Mouse (Mus musculus) hindbrain, postnatal 0 days (tissue): Measurements from ENCODE around the gene Ssr2. TPM values are rescaled to one million over a fixed set of nuclear protein-coding genes. Genes with fewer than 3 reads are reported as not detected.

Experiments used
- ATAC-seq: fragments of 200-750 bp; cut with Nextera tagmentation; 2 replicates; pipeline ENCODE4 v1.8.0; 2017; ENCODE audit warnings: mild to moderate bottlenecking, moderate TSS enrichment, moderate library complexity
- DNase-seq: peaks from one replicate; pipeline ENCODE4 v3.0.0-alpha.2; 2015; ENCODE audit warnings: low spot score
- H3K27ac ChIP-seq: fragments of 300-500 bp; sonication (generic); 2 replicates; pipeline ENCODE4 v1.5.1; 2014; ENCODE audit warnings: mild to moderate bottlenecking
- H3K27me3 ChIP-seq: fragments of 300-500 bp; sonication (generic); 2 replicates; pipeline ENCODE4 v1.6.1; 2014; ENCODE audit warnings: low read length, mixed read lengths; ENCODE audit not compliant: insufficient read depth
- H3K36me3 ChIP-seq: fragments of 300-500 bp; sonication (generic); 2 replicates; pipeline ENCODE4 v1.6.1; 2014; ENCODE audit warnings: low read length, mixed read lengths; ENCODE audit not compliant: insufficient read depth
- H3K4me1 ChIP-seq: fragments of 300-500 bp; sonication (generic); 2 replicates; pipeline ENCODE4 v1.6.1; 2014; ENCODE audit warnings: antibody characterized with exemption, low read length, mixed read lengths; ENCODE audit not compliant: insufficient read depth
- H3K4me2 ChIP-seq: fragments of 300-500 bp; sonication (generic); 2 replicates; pipeline ENCODE4 v1.6.1; 2014; ENCODE audit warnings: low read depth, mild to moderate bottlenecking, low read length, moderate library complexity, mixed read lengths
- H3K4me3 ChIP-seq: fragments of 300-500 bp; sonication (generic); 2 replicates; pipeline ENCODE4 v1.5.1; 2014; ENCODE audit warnings: low read length
- H3K9ac ChIP-seq: fragments of 300-500 bp; sonication (generic); replicated peaks from 2 replicates; pipeline ENCODE4 v1.6.1; 2014; ENCODE audit warnings: mild to moderate bottlenecking, low read length, moderate library complexity, mixed read lengths
- H3K9me3 ChIP-seq: fragments of 300-500 bp; sonication (generic); 2 replicates; pipeline ENCODE4 v1.6.1; 2016; ENCODE audit warnings: low read length, mixed read lengths
- CTCF ChIP-seq: IDR thresholded peaks from 2 replicates; pipeline ENCODE4 v1.5.1; 2016; ENCODE audit warnings: antibody characterized with exemption, control low read depth, low read depth
- WGBS: fragments of 180-500 bp; shearing (Covaris S2); extraction: QIAGEN DNeasy Blood & Tissue Kit; methylation state at CpG from one replicate; pipeline ENCODE4 v1.1.7; 2014; 5-methylcytosine and 5-hydroxymethylcytosine counted together
- polyA plus RNA-seq: library from polyadenylated mRNA; unstranded; fragments of >200 nt; fragmentation: Nextera tagmentation; extraction: Ambion mirVana; gene quantifications from 2 replicates; pipeline ENCODE4 v1.2.1, GENCODE M21; 2015
- total RNA-seq: library from RNA; depleted of rRNA; stranded (reverse); fragments of >200 nt; gene quantifications from 2 replicates; pipeline ENCODE4 v1.2.3, GENCODE M21; 2014

The Ssr2 gene
- total and polyA plus RNA-seq, 2 experiments from 2014 or later: 210 to 307 TPM

DNA sequence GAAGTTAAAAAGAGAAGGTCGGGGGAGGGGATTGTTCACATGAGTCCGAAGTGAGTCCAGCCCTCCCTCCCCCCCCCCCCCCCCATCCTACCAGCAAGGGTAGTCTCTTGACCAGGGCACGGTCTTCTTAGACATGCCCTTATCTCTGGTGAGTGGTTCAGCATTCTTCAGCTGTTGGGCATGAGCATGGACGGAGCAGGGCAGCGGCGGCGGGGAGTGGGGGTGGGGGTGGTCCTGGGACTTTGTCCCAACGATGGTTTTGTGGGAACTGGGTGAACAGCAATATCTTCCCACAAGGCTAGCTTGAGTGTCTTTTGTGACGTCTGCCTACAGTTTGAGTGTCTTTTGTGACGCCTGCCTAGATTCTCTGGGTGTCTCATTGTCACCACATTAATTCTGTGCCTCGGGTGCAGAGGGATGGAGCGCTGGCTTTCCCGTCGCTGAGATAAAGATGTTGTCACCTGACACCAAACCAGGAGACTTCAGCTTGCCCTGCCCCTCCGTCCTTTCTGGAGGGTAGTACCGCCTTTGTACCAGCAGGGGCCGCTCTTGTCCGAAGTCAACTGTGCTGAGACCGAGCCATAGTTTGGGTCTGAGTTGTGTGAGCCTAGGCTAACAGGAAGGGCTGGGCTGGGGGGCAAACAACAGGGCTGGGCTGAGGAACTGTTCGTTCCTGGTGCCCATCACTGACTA lies 31.5 kb downstream of the Ssr2 start:
- H3K4me2 ChIP-seq: peak overlapping the region; percentile 63
- DNase-seq (peak; percentile 90), ATAC-seq (peak; percentile 90)
- H3K9ac ChIP-seq: peak overlapping the region; percentile 41
- TF ChIP-seq CTCF: peak; percentile 99
- 0 out of 2 replicates have a peak, but pooled peaks cover 4% of the 10 kb centered on the region for H3K4me1 ChIP-seq
- H3K27me3 ChIP-seq: no peaks in the 10 kb centered on the region
- no peaks in the 10 kb centered on the region for H3K36me3 ChIP-seq
- H3K4me3 ChIP-seq: peak overlapping the region; percentile 30
- no peaks in the 10 kb centered on the region for H3K9me3 ChIP-seq
- 0 out of 2 replicates have a peak overlapping the region, but pooled peaks have one; percentile 15 for H3K27ac ChIP-seq
- 1% methylated on average over 20 of the region's 20 CpGs for WGBS

- H3K9me3 ChIP-seq: no peaks in the 10 kb centered on the region
- TF ChIP-seq CTCF: no peak
- no peaks in the 10 kb centered on the region for H3K27me3 ChIP-seq
- peak; percentile 21 for DNase-seq
- H3K4me1 ChIP-seq: 0 out of 2 replicates have a peak, but pooled peaks cover 4% of the 10 kb centered on the region
- 13% methylated on average over 10 of the region's 10 CpGs for WGBS
- H3K4me3 ChIP-seq: peak overlapping the region; percentile 30; the same call in 1 of the 2 replicates
- H3K9ac ChIP-seq: peak overlapping the region; percentile 37; the same call in 1 of the 2 replicates
- H3K27ac ChIP-seq: no peak overlapping the region
- H3K36me3 ChIP-seq: no peaks in the 10 kb centered on the region
- peak; percentile 72 for ATAC-seq
- H3K4me2 ChIP-seq: peak overlapping the region; percentile 63
Observed at GRCm38 (mm10) chr3:88607758-88608138, 32.1 kb downstream of the Ssr2 start.

DNA sequence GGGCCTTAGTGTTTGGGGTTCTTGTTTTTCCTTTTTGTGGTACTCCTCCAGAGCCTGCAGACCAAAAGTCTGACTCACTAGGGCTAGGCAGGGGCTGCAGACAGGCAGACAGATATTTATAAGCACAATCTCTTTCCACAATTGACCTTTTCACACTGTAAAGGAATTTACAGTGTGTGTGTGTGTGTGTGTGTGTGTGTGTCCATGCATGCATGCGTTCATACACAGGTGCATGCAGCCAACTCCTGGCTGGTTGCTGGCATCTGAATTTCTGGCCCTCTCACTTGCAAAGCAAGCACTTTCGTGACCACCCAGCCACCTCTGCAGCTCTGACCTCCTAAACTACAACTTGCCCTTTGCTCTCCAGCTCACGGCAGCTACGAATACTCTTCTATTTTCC lies 33.4 kb downstream of the Ssr2 start:
- DNase-seq: no peak
- Histone ChIP-seq H3K4me2 (no peak overlapping the region), H3K4me1 (0 out of 2 replicates have a peak, but pooled peaks cover 4% of the 10 kb centered on the region), H3K9ac (no peak overlapping the region), H3K9me3 (no peaks in the 10 kb centered on the region), H3K36me3 (no peaks in the 10 kb centered on the region), H3K27ac (no peak overlapping the region), H3K27me3 (no peaks in the 10 kb centered on the region), H3K4me3 (no peak overlapping the region)
- no peak for TF ChIP-seq CTCF
- ATAC-seq: no peak
- 77% methylated on average over 4 of the region's 4 CpGs for WGBS

- no peaks in the 10 kb centered on the region for H3K27me3 ChIP-seq
- H3K4me3 ChIP-seq: no peak overlapping the region
- no peak for ATAC-seq
- H3K4me1 ChIP-seq: peaks cover 7% of the 10 kb centered on the region; the same call in 1 of the 2 replicates
- no peak overlapping the region for H3K4me2 ChIP-seq
- no peak for TF ChIP-seq CTCF
- H3K36me3 ChIP-seq: no peaks in the 10 kb centered on the region
- no peak for DNase-seq
- H3K27ac ChIP-seq: no peak overlapping the region
- no peak overlapping the region for H3K9ac ChIP-seq
- WGBS: 81% methylated on average over 8 of the region's 8 CpGs
- no peaks in the 10 kb centered on the region for H3K9me3 ChIP-seq
Observed at GRCm38 (mm10) chr3:88614418-88614817, 38.7 kb downstream of the Ssr2 start.

DNA sequence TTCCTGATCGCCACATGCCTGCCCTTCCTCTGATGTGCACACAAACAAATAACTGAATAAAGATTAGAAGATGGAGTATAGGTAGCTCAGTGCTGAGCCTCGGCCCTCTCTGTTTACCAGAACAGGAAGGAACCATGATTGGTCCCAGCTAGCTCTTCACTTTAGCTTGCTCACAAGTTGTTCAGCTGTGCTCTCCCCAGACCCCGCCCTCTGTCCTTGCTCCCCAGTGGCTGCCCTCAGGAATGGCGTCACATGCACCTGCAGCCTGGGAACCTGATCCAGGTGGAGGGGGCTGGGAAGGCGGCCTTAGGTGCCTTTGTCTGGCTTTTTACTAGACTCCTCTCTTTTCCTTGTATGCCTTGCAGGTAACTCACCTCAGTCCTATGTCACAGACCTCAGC lies 39.4 kb downstream of the Ssr2 start:
- Histone ChIP-seq H3K27me3 (no peaks in the 10 kb centered on the region), H3K4me3 (no peak overlapping the region), H3K9me3 (no peaks in the 10 kb centered on the region), H3K9ac (no peak overlapping the region), H3K36me3 (no peaks in the 10 kb centered on the region), H3K4me2 (no peak overlapping the region), H3K4me1 (peaks cover 7% of the 10 kb centered on the region; the same call in 1 of the 2 replicates), H3K27ac (peak overlapping the region; percentile 45; the same call in 1 of the 2 replicates)
- DNase-seq: no peak
- no peak for ATAC-seq
- 81% methylated on average over 5 of the region's 5 CpGs for WGBS
- no peak for TF ChIP-seq CTCF

- ATAC-seq (peak; percentile 60; the same call in 1 of the 2 replicates), DNase-seq (peak; percentile 63)
- Histone ChIP-seq H3K9me3 (no peaks in the 10 kb centered on the region), H3K36me3 (no peaks in the 10 kb centered on the region), H3K9ac (peak overlapping the region; percentile 17; the same call in 1 of the 2 replicates), H3K4me3 (no peak overlapping the region), H3K27ac (peak overlapping the region; percentile 45; the same call in 1 of the 2 replicates), H3K4me2 (0 out of 2 replicates have a peak overlapping the region, but pooled peaks have one; percentile 13), H3K4me1 (peaks cover 7% of the 10 kb centered on the region; the same call in 1 of the 2 replicates), H3K27me3 (no peaks in the 10 kb centered on the region)
- TF ChIP-seq CTCF: no peak
- WGBS: 26% methylated on average over 9 of the region's 9 CpGs
Observed at GRCm38 (mm10) chr3:88615902-88616391, 40.3 kb downstream of the Ssr2 start.
